In genomic region chr1:75487405-75488161, GRCm38 (mm10) we compare ENCODE assay signal across 8 mouse cellular contexts. TPM values are rescaled to one million over a fixed set of nuclear protein-coding genes. Genes with fewer than 3 reads are reported as not detected.
DNase-seq lines count a peak whose midpoint lies in the region; ATAC-seq lines count a peak whose summit lies in the region.

No protein-coding gene starts in this region.

- peaks cover 25% of the 10 kb centered on the region for H3K27me3 ChIP-seq in embryonic facial prominence, embryonic 11.5 days (ENCODE audit: control insufficient read depth, insufficient read depth, low read length)

- H3K9ac ChIP-seq in embryonic facial prominence, embryonic 11.5 days (replicated peaks; ENCODE audit: low read length), result peak overlapping the region; percentile 29

- no peaks in the 10 kb centered on the region; the same call in 1 of the 2 replicates for H3K36me3 ChIP-seq in embryonic facial prominence, embryonic 11.5 days (replicated peaks; ENCODE audit: control insufficient read depth, insufficient read depth, low read depth, low read length)

- DNase-seq in adrenal gland, adult 2 months, result peak; percentile 94
- DNase-seq in embryonic facial prominence, embryonic 11.5 days (ENCODE audit: low spot score), result peak; percentile 83
- peak; percentile 47 to 50 for DNase-seq in layer of hippocampus, postnatal 36 days
- peak; percentile 76 for DNase-seq in lung, postnatal 25 days (ENCODE audit: low spot score)
- peak; percentile 73 for DNase-seq in right cerebral cortex, adult 18-20 months
- peak; percentile 62 to 80 for DNase-seq in urinary bladder, postnatal 4 days (ENCODE audit: low spot score in 2 of 2)

- peaks cover 5% of the 10 kb centered on the region; the same call in 1 of the 2 replicates for H3K4me1 ChIP-seq in embryonic facial prominence, embryonic 11.5 days (ENCODE audit: control insufficient read depth, insufficient read depth, low read length)

- H3K9me3 ChIP-seq in embryonic facial prominence, embryonic 11.5 days (replicated peaks; ENCODE audit: control insufficient read depth, low read length), result no peaks in the 10 kb centered on the region

- peak; percentile 81 for ATAC-seq in CD4-positive, CD25-positive, alpha-beta regulatory T cell, adult 4 months
- ATAC-seq in embryonic facial prominence, embryonic 11.5 days (replicated peaks; ENCODE audit: insufficient number of reproducible peaks, low FRiP score, low TSS enrichment, low read depth), result peak; percentile 44
- peak; percentile 44 for ATAC-seq in hematopoietic stem cell, adult 5-6 weeks (replicated peaks in 1 of 2; ENCODE audit: insufficient read depth in 1 of 2, low FRiP score in 2 of 2, low TSS enrichment in 1 of 2, low read depth in 1 of 2, poor library complexity in 2 of 2, severe bottlenecking in 2 of 2)

- under 1% methylated on average over 62 of the region's 62 CpGs for WGBS in embryonic facial prominence, embryonic 11.5 days

- H3K4me3 ChIP-seq in embryonic facial prominence, embryonic 11.5 days (ENCODE audit: low read depth, low read length), result peak overlapping the region; percentile 48

- H3K27ac ChIP-seq in embryonic facial prominence, embryonic 11.5 days (replicated peaks; ENCODE audit: low read depth, low read length), result no peak overlapping the region

- H3K4me2 ChIP-seq in embryonic facial prominence, embryonic 11.5 days (ENCODE audit: low read depth, low read length), result peak overlapping the region; percentile 81

RNA-seq across cellular contexts. Expression of gene Tmem198, which starts 8.3 kb away (rescaled TPM):
- polyA plus RNA-seq in CD4-positive, CD25-positive, alpha-beta regulatory T cell, adult 4 months (2017; shearing (Covaris generic)), result not detected
- 1 to 10 TPM; 2.5 to 2.8 TPM for total RNA-seq in adrenal gland, adult 2 months (2021)
- 15.0 and 17.4 TPM in 2 replicates for polyA plus RNA-seq in adrenal gland, adult 2 months (2012; rRNA removed)
- 0.98 and 1.6 TPM in 2 replicates for polyA plus RNA-seq in embryonic facial prominence, embryonic 11.5 days (2014; fragmentation: Nextera tagmentation; extraction: Ambion mirVana)
- total RNA-seq in hematopoietic stem cell, adult 5-6 weeks (2017), result not detected in 2 replicates
- total RNA-seq in layer of hippocampus, postnatal 36 days (2021), result 10 to 100 TPM; 68.8 to 71.4 TPM

RNA-seq across cellular contexts. Expression of gene Chpf, which starts 8.5 kb away (rescaled TPM):
- 1 to 10 TPM; 5.2 to 5.6 TPM for polyA plus RNA-seq in CD4-positive, CD25-positive, alpha-beta regulatory T cell, adult 4 months (2017; shearing (Covaris generic))
- total RNA-seq in adrenal gland, adult 2 months (2021), result 10 to 100 TPM; 50.9 to 57.8 TPM
- 250 and 268 TPM in 2 replicates for polyA plus RNA-seq in adrenal gland, adult 2 months (2012; rRNA removed)
- 14.6 and 15.3 TPM in 2 replicates for polyA plus RNA-seq in embryonic facial prominence, embryonic 11.5 days (2014; fragmentation: Nextera tagmentation; extraction: Ambion mirVana)
- total RNA-seq in hematopoietic stem cell, adult 5-6 weeks (2017), result 0.10 and 2.1 TPM in 2 replicates
- 10 to 100 TPM; 76.8 to 82.8 TPM for total RNA-seq in layer of hippocampus, postnatal 36 days (2021)

RNA-seq across cellular contexts. Expression of gene Obsl1, which starts 18.7 kb away (rescaled TPM):
- not detected for polyA plus RNA-seq in CD4-positive, CD25-positive, alpha-beta regulatory T cell, adult 4 months (2017; shearing (Covaris generic))
- total RNA-seq in adrenal gland, adult 2 months (2021), result 10 to 100 TPM; 35.9 to 56.6 TPM
- polyA plus RNA-seq in adrenal gland, adult 2 months (2012; rRNA removed), result 81.5 and 101 TPM in 2 replicates
- 52.4 and 54.2 TPM in 2 replicates for polyA plus RNA-seq in embryonic facial prominence, embryonic 11.5 days (2014; fragmentation: Nextera tagmentation; extraction: Ambion mirVana)
- 9.7 and 11.3 TPM in 2 replicates for total RNA-seq in hematopoietic stem cell, adult 5-6 weeks (2017)
- 10 to 100 TPM; 24.1 to 26.3 TPM for total RNA-seq in layer of hippocampus, postnatal 36 days (2021)

RNA-seq across cellular contexts. Expression of gene Inha, which starts 19.3 kb away (rescaled TPM):
- polyA plus RNA-seq in CD4-positive, CD25-positive, alpha-beta regulatory T cell, adult 4 months (2017; shearing (Covaris generic)), result not detected
- total RNA-seq in adrenal gland, adult 2 months (2021), result 10 to 100 TPM; 15.0 to 38.5 TPM
- 193 and 227 TPM in 2 replicates for polyA plus RNA-seq in adrenal gland, adult 2 months (2012; rRNA removed)
- polyA plus RNA-seq in embryonic facial prominence, embryonic 11.5 days (2014; fragmentation: Nextera tagmentation; extraction: Ambion mirVana), result 1.5 and 1.9 TPM in 2 replicates
- 1.2 and 1.6 TPM in 2 replicates for total RNA-seq in hematopoietic stem cell, adult 5-6 weeks (2017)
- total RNA-seq in layer of hippocampus, postnatal 36 days (2021), result 10 to 100 TPM; 16.4 to 16.6 TPM

RNA-seq across cellular contexts. Expression of gene Stk11ip, which starts 33.7 kb away (rescaled TPM):
- polyA plus RNA-seq in CD4-positive, CD25-positive, alpha-beta regulatory T cell, adult 4 months (2017; shearing (Covaris generic)), result 10 to 100 TPM in 1 of 2 experiments, 1 to 10 TPM in 1; 10.0 to 18.3 TPM
- total RNA-seq in adrenal gland, adult 2 months (2021), result 10 to 100 TPM; 16.6 to 19.3 TPM
- polyA plus RNA-seq in adrenal gland, adult 2 months (2012; rRNA removed), result 59.5 and 66.7 TPM in 2 replicates
- polyA plus RNA-seq in embryonic facial prominence, embryonic 11.5 days (2014; fragmentation: Nextera tagmentation; extraction: Ambion mirVana), result 11.4 and 14.2 TPM in 2 replicates
- 17.9 and 21.6 TPM in 2 replicates for total RNA-seq in hematopoietic stem cell, adult 5-6 weeks (2017)
- total RNA-seq in layer of hippocampus, postnatal 36 days (2021), result 10 to 100 TPM; 26.7 to 27.7 TPM

Comparison
In these comparisons a context has a peak if more than half of its experiments do, and no peak if none do; other contexts are left out.
1. RNA of gene Tmem198, which starts 8.3 kb away (total RNA-seq): 68.8 to 71.4 TPM in layer of hippocampus, postnatal 36 days; 2.5 to 2.8 TPM in adrenal gland, adult 2 months and not detected in hematopoietic stem cell, adult 5-6 weeks; every median in the first group is over 10 times any median in the second.
2. RNA of gene Chpf, which starts 8.5 kb away (total RNA-seq): 76.8 to 82.8 TPM in layer of hippocampus, postnatal 36 days and 50.9 to 57.8 TPM in adrenal gland, adult 2 months; 0.10 to 2.1 TPM in hematopoietic stem cell, adult 5-6 weeks; every median in the first group is over 10 times any median in the second.
3. Peak in every context shown above with its lines, with median percentiles within 50 percentile points of each other: ATAC-seq and DNase-seq.